Mouse (Mus musculus) lung, postnatal 0 days (tissue): Measurements from ENCODE around the gene Pitx2.

Source experiments
- CTCF ChIP-seq: IDR thresholded peaks from 2 replicates; pipeline ENCODE4 v1.5.1; 2016; ENCODE audit warnings: antibody characterized with exemption, mild to moderate bottlenecking
- EP300 ChIP-seq: IDR thresholded peaks from 2 replicates; pipeline ENCODE4 v1.6.1; 2016; ENCODE audit warnings: antibody characterized with exemption, mild to moderate bottlenecking, control low read depth

DNA sequence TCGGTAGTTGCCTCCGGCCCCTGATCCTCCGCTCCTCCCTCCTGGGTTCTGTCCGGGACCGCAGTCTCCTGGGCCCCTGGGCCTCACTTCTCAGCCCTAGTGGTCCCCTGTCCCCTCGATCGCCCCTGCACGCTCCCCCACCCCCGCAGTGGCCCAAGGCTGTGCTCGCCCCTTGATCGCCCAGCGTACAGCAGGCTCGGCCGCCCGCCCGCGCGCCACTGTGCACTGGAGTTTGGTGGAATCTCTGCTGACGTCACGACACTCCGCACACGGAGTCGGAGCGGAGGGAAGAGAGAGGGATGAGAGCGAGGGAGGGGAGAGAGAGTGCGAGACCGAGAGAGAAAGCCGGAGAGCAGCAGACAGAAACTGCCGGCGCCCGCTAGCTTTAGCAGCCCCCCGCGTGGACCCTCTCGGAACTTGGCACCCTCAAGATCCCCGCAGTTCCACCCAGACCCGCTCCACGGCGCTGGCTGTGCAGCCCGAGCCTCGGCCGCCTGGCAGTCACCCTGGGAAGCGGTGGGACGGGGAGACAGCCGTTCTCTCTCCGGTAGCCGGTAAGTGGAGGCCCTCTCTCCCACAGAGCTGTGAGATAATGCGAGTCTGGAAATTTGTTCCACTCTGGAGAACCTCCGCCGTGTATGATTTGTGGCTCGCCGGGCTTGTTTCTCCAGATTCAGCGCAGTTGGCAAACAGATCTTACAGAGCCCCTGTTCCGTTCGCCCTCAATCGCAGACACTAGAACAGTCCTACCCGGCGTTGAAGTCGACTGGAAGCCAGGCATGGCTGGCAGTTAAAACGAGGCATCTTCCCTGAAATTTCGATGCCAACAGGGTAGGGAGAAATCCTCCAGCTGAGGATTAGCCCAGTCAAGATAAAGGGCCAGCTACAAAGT, at the start of gene Pitx2:
- no peak for TF ChIP-seq CTCF
- no peak for TF ChIP-seq EP300
